Mouse (Mus musculus) stomach, embryonic 14.5 days (tissue): ENCODE results near the gene Lmcd1. TPM values are rescaled to one million over a fixed set of nuclear protein-coding genes. Genes with fewer than 3 reads are reported as not detected.
A peak's percentile ranks its signal among the peaks of the same experiment; 100 is the strongest.

Experiments used
- ATAC-seq: fragments of 200-750 bp; cut with Nextera tagmentation; 2 replicates; pipeline ENCODE4 v1.8.0; 2017; ENCODE audit warnings: low read depth, moderate TSS enrichment; ENCODE audit not compliant: insufficient number of reproducible peaks, insufficient read depth, low FRiP score
- H3K27ac ChIP-seq: fragments of 300-500 bp; sonication (generic); 2 replicates; pipeline ENCODE4 v1.5.1; 2014; ENCODE audit warnings: mild to moderate bottlenecking, low read length, moderate library complexity, mixed read lengths
- H3K27me3 ChIP-seq: fragments of 300-500 bp; sonication (generic); 2 replicates; pipeline ENCODE4 v1.6.1; 2014; ENCODE audit warnings: low read length, control low read depth, mixed read lengths; ENCODE audit not compliant: control insufficient read depth, insufficient read depth
- H3K36me3 ChIP-seq: fragments of 300-500 bp; sonication (generic); 2 replicates; pipeline ENCODE4 v1.6.1; 2014; ENCODE audit warnings: mild to moderate bottlenecking, control low read depth, low read length, moderate library complexity, mixed read lengths; ENCODE audit not compliant: control insufficient read depth, insufficient read depth
- H3K4me1 ChIP-seq: fragments of 300-500 bp; sonication (generic); 2 replicates; pipeline ENCODE4 v1.6.1; 2014; ENCODE audit warnings: low read length, control low read depth, mixed read lengths; ENCODE audit not compliant: control insufficient read depth, insufficient read depth
- H3K4me2 ChIP-seq: fragments of 300-500 bp; sonication (generic); replicated peaks from 2 replicates; pipeline ENCODE4 v1.6.1; 2014; ENCODE audit warnings: low read depth, low read length, control low read depth
- H3K4me3 ChIP-seq: fragments of 300-500 bp; sonication (generic); 2 replicates; pipeline ENCODE4 v1.5.1; 2014; ENCODE audit warnings: low read depth, low read length, control low read depth
- H3K9ac ChIP-seq: fragments of 300-500 bp; sonication (generic); replicated peaks from 2 replicates; pipeline ENCODE4 v1.6.1; 2014; ENCODE audit warnings: low read depth, mild to moderate bottlenecking, control low read depth, low read length, moderate library complexity, mixed read lengths
- H3K9me3 ChIP-seq: fragments of 300-500 bp; sonication (generic); 2 replicates; pipeline ENCODE4 v1.6.1; 2016; ENCODE audit warnings: low read depth, low read length, control low read depth; ENCODE audit not compliant: control insufficient read depth
- whole genome bisulfite sequencing: fragments of 180-500 bp; shearing (Covaris S2); extraction: QIAGEN DNeasy Blood & Tissue Kit; methylation state at CpG from one replicate; pipeline ENCODE4 v1.1.7; 2014; 5-methylcytosine and 5-hydroxymethylcytosine counted together
- polyA plus RNA-seq: library from polyadenylated mRNA; unstranded; fragments of >200 nt; fragmentation: Nextera tagmentation; extraction: Ambion mirVana; gene quantifications from 2 replicates; pipeline ENCODE4 v1.2.1, GENCODE M21; 2014

Gene Lmcd1
- polyA plus RNA-seq, 1 experiment from 2014 or later: 6.9 TPM

DNA sequence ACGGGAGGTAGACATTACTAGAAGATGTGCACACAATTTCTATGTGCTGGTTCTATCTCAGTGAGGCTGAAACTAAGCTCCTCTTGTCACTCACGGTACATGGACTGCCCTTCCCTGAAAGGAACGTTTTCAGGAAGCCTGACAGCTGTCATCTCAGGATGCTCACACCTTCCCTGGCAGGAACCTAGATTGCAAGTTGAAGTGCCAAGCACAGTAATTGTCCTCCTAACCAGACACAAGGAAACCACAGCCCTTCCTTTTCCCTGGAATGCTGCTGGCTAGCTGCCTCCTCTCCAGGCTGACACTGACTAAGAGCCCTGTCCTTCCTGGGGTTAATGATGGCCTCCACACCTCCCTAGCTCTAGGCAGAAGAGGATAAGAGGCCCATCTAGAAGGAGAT lies 21.7 kb downstream of the Lmcd1 start:
- Histone ChIP-seq H3K27ac (no peak overlapping the region), H3K4me1 (no peaks in the 10 kb centered on the region), H3K4me3 (no peak overlapping the region), H3K4me2 (no peak overlapping the region), H3K9ac (no peak overlapping the region), H3K27me3 (no peaks in the 10 kb centered on the region), H3K36me3 (no peaks in the 10 kb centered on the region), H3K9me3 (no peaks in the 10 kb centered on the region)
- 72% methylated on average over 3 of the region's 3 CpGs for WGBS
- ATAC-seq: no peak

DNA sequence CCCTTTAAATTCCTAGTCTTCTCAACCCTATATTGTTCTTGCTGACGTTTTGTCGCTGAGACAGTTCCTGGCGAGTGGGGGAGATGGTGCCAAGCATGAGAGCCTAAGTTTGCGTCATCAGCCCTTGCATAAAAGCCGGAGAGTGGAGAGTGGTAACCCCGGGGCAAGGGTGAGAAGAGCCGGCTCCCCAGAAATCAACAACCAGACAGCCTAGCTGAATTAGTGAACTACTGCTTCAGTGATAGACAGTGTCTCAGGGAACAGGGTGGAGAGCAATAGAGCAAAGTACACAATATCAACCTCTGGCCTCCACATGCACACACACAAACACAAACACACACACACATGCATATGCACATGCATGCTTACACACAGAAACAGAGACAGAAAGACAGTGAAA lies 26.6 kb downstream of the Lmcd1 start:
- 0 out of 2 replicates have a peak, but pooled peaks cover 2% of the 10 kb centered on the region for H3K4me1 ChIP-seq
- H3K4me3 ChIP-seq: no peak overlapping the region
- H3K9ac ChIP-seq: no peak overlapping the region
- H3K27ac ChIP-seq: no peak overlapping the region
- no peaks in the 10 kb centered on the region for H3K9me3 ChIP-seq
- WGBS: 79% methylated on average over 7 of the region's 7 CpGs
- H3K27me3 ChIP-seq: no peaks in the 10 kb centered on the region
- no peaks in the 10 kb centered on the region for H3K36me3 ChIP-seq
- no peak for ATAC-seq
- no peak overlapping the region for H3K4me2 ChIP-seq

DNA sequence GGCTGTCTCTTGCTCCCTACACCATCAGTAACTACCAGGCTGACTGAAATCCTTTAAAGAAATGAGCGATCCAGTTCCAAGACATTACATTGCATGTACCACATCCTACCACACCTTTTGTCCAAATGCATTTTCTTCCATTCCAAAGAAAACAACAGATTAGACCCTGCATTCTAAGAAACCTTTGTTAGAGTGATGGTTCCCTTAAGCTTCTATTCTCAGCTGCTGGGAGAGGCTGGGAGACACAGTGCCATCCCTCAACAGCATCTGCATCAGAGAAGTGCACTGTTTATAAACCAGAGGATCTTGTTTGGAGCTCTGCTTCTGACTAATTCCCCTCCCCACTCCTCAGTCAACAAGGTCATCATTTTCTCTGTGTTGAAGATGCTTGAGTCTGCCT lies 27.1 kb downstream of the Lmcd1 start:
- Histone ChIP-seq H3K27me3 (no peaks in the 10 kb centered on the region), H3K4me1 (0 out of 2 replicates have a peak, but pooled peaks cover 2% of the 10 kb centered on the region), H3K27ac (no peak overlapping the region), H3K9me3 (no peaks in the 10 kb centered on the region), H3K36me3 (no peaks in the 10 kb centered on the region), H3K4me3 (no peak overlapping the region), H3K9ac (no peak overlapping the region), H3K4me2 (no peak overlapping the region)
- WGBS: 96% methylated on average over 1 of the region's 1 CpGs
- ATAC-seq: no peak

DNA sequence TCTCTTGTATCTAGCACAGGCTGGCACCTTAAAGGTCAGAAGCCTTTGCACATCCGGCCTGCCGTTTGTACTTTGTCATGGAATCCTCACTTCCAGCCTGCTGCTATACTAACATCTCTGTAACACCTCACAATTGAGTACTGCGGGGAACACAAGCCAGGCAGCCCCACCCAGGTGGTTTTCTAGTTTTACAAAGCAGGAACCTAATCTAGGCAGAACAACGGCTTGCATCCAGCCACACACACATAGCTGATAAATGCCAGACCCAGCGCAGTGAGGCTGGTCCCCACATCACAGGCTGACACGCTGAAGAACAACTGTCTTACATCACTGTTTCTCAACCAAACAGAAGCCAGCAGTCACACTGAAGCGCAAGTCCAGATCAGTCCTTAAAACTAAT lies 28.7 kb downstream of the Lmcd1 start:
- no peaks in the 10 kb centered on the region for H3K36me3 ChIP-seq
- H3K9ac ChIP-seq: no peak overlapping the region
- H3K4me2 ChIP-seq: no peak overlapping the region
- H3K27me3 ChIP-seq: no peaks in the 10 kb centered on the region
- peak; percentile 56; the same call in 1 of the 2 replicates for ATAC-seq
- no peak overlapping the region for H3K27ac ChIP-seq
- no peak overlapping the region for H3K4me3 ChIP-seq
- H3K9me3 ChIP-seq: no peaks in the 10 kb centered on the region
- 0 out of 2 replicates have a peak, but pooled peaks cover 2% of the 10 kb centered on the region for H3K4me1 ChIP-seq
- WGBS: 35% methylated on average over 7 of the region's 7 CpGs

DNA sequence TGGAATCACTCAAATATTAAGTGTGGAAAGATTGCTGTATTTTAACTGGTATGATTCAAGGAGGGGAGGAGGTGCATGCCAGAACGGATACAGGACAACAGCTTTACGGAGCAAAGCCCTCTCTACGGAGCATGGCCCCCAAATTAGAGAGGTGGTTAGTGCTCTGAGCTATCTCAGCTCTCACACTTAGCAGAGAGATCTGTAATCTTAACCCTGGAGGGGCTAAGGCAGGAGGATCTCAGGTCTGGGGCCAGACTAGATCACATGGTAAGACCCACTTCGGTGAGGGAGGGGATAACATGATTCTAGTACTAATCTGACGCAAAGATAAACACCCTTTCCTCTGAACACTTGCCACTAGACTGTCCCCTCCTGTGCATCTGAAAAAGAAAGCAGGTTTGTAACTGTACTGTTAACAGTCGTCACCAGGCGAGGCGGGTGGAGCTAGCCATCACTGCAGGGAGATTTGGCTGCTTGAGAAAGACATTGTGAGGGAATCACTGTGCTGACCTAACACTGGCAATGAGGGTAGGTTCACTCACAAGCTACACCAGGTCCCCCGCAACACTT lies 29.3 kb downstream of the Lmcd1 start:
- Histone ChIP-seq H3K9ac (no peak overlapping the region), H3K36me3 (no peaks in the 10 kb centered on the region), H3K27me3 (no peaks in the 10 kb centered on the region), H3K4me1 (0 out of 2 replicates have a peak, but pooled peaks cover 2% of the 10 kb centered on the region), H3K4me2 (no peak overlapping the region), H3K9me3 (no peaks in the 10 kb centered on the region), H3K4me3 (no peak overlapping the region), H3K27ac (no peak overlapping the region)
- WGBS: 62% methylated on average over 9 of the region's 9 CpGs
- ATAC-seq: peak; percentile 35; the same call in 1 of the 2 replicates

DNA sequence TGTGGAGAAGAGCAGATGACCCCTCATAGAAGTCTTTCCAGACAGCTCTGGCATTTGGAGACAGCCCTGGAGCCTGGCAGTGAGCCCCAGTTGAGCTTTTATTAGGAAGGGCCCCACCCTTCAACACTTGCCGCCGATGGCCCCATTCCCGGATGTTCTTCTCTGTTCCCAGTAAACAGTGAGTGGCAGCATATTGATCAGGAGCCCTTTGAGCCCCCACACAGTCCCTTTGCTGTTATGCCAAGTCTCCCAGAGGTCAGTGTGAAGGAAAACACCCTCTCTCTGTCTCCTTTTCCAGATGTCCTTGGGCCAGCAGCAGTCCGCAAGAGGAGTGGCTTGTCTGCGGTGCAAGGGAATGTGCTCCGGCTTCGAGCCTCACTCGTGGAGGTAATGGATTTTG lies 31.2 kb downstream of the Lmcd1 start:
- ATAC-seq: no peak
- Histone ChIP-seq H3K9ac (no peak overlapping the region), H3K4me3 (no peak overlapping the region)

DNA sequence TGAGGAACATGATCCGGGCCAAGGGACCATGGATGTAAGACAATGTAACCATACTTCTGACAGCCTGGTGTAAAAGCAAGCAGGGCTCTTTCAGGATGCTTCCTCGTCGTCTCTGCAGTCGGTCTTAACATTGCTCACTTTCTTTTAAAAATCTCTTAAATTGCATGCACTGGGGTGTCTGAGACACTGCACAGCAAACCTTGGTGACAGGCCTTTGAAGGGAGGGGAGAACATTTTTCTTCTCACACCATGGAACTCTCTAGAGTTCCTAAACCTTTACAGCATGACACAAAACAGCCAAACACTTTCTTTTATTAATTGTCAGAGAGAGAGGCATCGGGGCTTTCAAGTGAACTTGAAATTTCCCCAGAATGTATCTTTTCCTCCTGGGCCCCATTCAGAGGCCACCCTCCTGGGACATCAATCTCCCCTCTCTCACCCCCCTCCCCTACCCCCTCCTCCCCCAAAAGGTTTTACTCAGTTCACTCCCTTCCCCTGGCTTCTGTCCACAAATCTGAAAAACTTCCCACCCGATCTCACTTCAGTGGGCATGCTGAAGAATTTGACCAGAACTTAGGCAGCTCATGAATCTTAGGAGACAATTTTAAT lies 35.9 kb downstream of the Lmcd1 start:
- H3K4me2 ChIP-seq: no peak overlapping the region
- no peak overlapping the region for H3K27ac ChIP-seq
- H3K4me3 ChIP-seq: no peak overlapping the region
- H3K9ac ChIP-seq: no peak overlapping the region
- peak; percentile 35; the same call in 1 of the 2 replicates for ATAC-seq
- WGBS: 50% methylated on average over 6 of the region's 6 CpGs
- no peaks in the 10 kb centered on the region for H3K27me3 ChIP-seq
- no peaks in the 10 kb centered on the region for H3K36me3 ChIP-seq
- no peaks in the 10 kb centered on the region for H3K4me1 ChIP-seq
- H3K9me3 ChIP-seq: no peaks in the 10 kb centered on the region

More for the DNA sequence above, 31.2 kb downstream of the Lmcd1 start:
- H3K27me3 ChIP-seq: no peaks in the 10 kb centered on the region
- no peak overlapping the region for H3K27ac ChIP-seq
- WGBS: 39% methylated on average over 8 of the region's 8 CpGs
- no peak overlapping the region for H3K4me2 ChIP-seq
- H3K36me3 ChIP-seq: no peaks in the 10 kb centered on the region
- no peaks in the 10 kb centered on the region for H3K9me3 ChIP-seq
- 0 out of 2 replicates have a peak, but pooled peaks cover 2% of the 10 kb centered on the region for H3K4me1 ChIP-seq

DNA sequence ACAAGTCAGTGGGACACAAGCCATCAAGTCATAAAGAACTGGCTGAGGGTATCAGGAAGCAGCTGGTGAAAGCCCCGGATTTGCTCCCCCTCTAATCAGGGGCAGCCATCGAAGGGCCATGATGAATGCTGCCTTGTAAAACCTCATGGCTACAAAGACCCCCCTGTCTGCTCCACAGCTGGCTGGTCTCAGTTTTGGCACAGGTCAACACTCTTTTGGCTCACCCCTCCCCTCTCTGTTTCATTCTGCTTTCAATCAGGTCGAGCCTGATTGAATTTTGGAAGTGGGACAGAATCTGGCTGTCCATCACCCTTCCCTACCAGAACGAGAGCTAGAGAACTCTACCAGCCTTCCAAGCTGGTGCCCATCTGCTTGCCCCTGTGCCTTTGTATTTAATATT lies 37.8 kb downstream of the Lmcd1 start:
- Histone ChIP-seq H3K4me2 (no peak overlapping the region), H3K36me3 (no peaks in the 10 kb centered on the region), H3K4me1 (no peaks in the 10 kb centered on the region), H3K27me3 (no peaks in the 10 kb centered on the region), H3K9me3 (no peaks in the 10 kb centered on the region), H3K4me3 (no peak overlapping the region), H3K27ac (no peak overlapping the region), H3K9ac (no peak overlapping the region)
- 23% methylated on average over 4 of the region's 4 CpGs for WGBS
- no peak for ATAC-seq

DNA sequence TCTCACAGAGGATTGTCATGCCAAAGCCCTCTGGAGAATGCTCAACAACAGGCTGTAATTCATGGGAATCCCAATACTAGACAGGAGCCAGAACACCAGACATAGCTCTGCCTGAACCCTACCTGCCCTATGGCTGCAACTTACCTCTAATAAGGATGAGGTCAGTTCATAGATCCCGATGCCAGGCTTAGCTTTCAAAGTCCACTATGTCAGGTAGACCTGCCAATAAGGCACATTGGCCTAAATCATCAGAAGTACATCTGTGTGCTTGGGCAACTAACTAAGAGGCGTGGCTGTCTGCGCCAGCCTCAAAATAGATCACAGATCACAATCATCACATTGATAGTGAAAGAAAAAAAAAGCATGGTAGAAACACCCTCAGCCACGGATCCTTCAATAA lies 45.9 kb downstream of the Lmcd1 start:
- Histone ChIP-seq H3K9me3 (no peaks in the 10 kb centered on the region), H3K4me1 (no peaks in the 10 kb centered on the region), H3K27me3 (no peaks in the 10 kb centered on the region), H3K36me3 (no peaks in the 10 kb centered on the region), H3K27ac (no peak overlapping the region), H3K4me3 (no peak overlapping the region), H3K4me2 (no peak overlapping the region), H3K9ac (no peak overlapping the region)
- ATAC-seq: no peak
- 86% methylated on average over 4 of the region's 4 CpGs for WGBS
